Mouse (Mus musculus): ENCODE results near the gene Ccdc88b.

The Ccdc88b gene

DNA sequence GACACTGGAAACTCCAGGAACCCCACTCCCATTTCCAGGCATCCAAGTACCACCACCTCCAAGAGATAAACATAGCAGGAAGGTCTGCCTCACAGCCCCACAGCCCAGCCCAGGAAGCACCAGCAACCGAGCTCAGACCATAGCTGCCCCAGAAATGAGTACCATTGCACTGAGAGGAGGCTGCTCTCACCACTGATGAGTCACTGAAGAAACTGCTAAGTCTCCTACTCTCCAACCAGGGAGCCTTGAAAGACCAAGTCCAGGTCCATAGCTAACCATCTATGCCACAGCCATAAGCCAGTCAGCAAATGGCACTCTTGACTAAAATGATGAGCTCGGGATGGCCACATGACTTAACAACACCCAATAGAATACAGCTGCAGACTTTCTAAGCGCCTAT is 31.4 kb downstream of the Ccdc88b start:
- no peak for DNase-seq

DNA sequence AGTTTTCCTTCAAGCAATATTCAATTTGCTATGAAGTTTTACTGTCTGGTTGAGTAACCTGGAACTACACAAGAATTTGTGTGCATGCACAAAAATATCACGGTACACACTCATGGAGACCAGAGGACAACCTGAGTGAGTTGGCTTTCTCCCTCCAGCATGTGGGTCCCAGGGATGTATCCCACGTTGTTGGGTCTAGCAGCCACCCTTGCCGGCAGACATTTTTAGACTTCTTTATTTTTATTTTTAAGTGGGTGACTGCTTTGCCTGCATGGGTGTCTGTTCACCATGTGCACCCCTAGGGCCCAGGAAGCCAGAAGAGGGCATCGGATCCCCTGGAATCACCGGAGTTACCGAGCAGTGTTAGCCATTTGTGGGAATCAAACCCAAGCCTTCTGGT is 32.6 kb downstream of the Ccdc88b start:
- DNase-seq: no peak

DNA sequence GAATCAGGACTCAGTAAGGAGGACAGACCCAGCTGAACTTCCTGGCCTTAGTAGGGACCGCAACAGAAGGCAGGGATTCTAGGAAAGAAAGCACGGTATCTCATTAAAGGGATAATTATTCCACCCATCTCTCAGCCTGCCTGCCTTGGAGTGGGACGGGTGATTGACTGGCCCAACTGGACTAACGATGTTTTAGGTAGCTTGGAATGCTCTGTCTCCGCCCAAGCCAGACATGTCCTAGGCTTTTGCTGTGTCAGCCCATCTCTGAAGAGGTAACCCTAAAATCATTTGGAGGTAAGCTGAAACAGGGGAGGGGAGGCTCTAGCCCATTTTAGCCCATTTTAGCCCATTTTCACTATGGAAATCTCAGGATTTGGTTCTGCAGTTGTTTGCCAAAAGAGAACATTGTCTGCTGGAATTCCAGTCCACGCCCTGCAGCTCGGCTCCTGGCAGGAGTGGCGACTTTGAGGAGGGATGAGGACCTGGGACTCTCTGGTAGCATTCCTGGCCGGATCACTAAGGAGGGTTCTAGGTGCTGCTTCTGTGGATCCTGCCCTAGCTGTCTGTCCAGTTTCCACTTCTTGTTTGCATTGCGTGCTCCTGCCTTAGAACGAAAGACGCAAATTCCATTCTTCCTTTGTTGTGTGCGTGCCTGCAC is 37.3 kb downstream of the Ccdc88b start:
- no peak for DNase-seq

DNA sequence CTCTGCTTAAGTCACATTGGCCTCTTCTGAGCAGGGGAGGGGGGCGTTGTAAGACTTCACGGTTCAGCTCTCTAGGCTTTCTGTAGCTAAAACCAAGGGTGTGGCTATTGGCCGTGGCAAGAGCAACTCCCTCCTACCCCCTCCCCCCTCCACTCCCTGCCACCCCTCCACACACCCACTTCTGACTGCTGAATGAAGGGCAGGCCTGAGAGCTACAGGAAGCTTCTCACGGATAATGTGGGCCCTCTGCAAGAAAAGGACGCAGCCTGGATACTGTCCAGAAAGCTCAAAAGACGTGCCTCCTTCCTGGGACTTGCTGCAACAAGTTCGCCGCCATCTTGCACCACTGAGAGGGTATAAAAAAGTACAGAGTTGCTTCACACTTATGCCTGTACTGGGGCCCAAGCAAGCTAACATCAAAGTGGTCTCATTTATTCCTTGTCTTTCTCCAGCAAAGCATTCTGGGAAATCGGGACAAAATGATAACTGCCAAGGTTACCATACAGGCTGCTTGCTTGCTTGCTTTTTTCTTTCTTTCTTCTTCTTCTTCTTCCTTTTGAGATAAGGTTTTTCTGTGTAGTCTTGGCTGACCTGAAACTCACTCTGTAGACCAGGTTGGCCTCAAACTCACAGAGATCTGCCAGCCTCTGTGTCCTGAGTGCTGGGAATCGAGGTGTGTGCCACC is 38.7 kb downstream of the Ccdc88b start:
- DNase-seq: no peak

DNA sequence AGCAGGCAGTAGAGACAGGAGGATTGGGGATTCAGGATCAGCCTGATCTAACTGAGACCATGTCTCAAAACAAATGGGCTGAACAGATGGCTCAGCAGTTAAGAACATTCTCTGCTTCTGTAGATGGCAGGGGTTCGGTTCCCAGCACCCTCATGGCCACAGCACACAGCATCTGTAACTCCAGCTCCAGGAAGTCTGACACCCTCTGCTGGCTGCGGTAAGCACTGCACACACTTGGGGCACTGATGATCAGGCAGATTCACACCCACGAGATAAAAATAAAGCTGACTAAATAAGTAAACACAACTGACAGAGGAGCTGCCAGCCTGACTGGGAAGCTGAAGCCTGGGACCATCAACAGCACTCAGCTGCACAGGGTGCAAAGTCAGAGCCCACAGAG is 43.1 kb downstream of the Ccdc88b start:
- no peak for DNase-seq

DNA sequence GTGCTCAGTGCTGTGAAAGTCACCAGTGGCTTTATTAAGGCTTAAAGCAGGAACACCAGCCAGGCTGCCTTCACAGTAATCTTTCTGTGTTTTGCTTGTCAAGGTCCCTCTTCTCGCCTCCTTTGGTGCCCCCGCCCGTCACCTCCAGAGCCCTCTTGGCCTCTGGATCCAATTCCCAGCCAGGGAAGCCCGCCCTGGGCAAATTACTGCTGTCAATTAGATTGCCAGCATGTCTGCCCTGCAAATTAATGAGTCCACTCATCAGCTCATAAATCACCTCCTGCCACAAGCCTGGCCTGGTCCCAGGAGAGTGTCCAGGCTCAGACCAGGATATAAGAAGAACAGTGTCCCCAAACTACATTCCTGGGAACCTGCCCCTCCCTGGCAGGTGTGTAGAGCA is 43.6 kb downstream of the Ccdc88b start:
- DNase-seq: no peak

Data from layer of hippocampus, adult 9-11 months (tissue).